Mouse (Mus musculus): ENCODE data around the gene Hsd11b1. TPM values are rescaled to one million over a fixed set of nuclear protein-coding genes. Genes with fewer than 3 reads are reported as not detected.

The Hsd11b1 gene
- polyA plus RNA-seq, 1 experiment from 2014 or later, result not detected

DNA sequence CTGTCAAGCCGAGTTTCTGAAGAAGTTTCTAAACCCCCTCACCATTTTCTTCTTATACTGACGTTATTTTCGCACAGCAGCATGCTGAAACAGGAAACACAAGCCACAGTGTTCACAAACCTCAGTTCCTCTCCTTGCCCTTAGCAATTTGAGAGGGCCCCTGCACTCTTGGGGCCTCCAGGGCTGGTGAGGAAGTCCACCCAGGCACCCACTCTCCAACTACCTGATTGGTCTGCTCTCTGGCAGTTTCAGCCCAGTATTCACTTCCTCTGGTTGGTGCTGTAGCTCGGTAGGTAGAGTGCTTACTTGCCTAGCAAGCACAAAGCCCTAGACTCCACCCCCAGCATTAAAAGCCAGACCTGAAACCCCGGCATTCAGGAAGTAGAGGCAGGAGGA is 62.5 kb downstream of the Hsd11b1 start, which contains the start of gene Traf3ip3:
Gene Traf3ip3, minus strand, starts transcription at position 321 of the 396 bp plus-strand sequence.
- DNase-seq (ENCODE audit: low spot score), result no peak
- Histone ChIP-seq H3K27me3 (ENCODE audit: low read depth, poor library complexity, severe bottlenecking) (no peaks in the 10 kb centered on the region), H3K4me1 (0 out of 2 replicates have a peak, but pooled peaks cover 6% of the 10 kb centered on the region), H3K9me3 (replicated peaks) (no peaks in the 10 kb centered on the region), H3K27ac (no peak within 1 kb of the TSS), H3K36me3 (no peaks in the 10 kb centered on the region), H3K4me3 (no peak within 1 kb of the TSS)
- WGBS, result 67% methylated on average over 5 of the region's 5 CpGs

DNA sequence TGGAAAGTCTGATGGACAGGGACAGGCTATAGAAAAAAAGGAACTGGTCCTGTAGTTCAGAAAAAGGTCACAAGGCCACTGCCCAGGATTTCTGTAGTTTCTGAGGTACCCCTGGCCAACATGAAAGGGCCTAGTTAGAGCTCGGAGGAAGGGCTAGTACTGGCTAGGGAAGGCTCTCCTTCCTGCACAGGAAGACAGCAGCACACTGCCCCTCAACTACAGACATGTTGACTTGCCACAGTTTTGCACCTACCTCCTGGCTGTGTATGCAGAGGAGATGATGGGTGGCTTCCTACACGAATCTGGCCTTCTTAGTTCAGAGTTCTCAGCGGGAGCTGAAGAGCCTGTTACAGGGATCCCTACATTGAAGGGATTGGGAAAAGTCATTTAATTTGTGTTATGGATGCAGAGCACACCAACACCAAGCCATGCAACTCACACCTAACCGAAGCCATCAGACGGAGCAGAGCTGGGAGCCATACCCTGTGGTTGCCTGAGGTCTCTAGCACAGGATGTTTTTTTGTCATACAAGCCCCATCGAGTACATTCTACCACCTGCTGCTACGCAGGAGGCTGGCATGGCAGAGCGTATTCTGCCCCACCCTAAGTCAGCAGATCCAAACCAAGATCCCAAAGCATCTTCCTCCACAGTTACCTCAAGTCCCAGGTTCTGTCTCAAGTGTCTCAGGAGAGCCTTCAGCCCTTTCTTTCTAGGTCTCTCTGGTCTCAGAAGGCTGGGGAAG is 63.1 kb downstream of the Hsd11b1 start:
- WGBS, result 88% methylated on average over 8 of the region's 8 CpGs
- no peaks in the 10 kb centered on the region for H3K9me3 ChIP-seq (replicated peaks)

DNA sequence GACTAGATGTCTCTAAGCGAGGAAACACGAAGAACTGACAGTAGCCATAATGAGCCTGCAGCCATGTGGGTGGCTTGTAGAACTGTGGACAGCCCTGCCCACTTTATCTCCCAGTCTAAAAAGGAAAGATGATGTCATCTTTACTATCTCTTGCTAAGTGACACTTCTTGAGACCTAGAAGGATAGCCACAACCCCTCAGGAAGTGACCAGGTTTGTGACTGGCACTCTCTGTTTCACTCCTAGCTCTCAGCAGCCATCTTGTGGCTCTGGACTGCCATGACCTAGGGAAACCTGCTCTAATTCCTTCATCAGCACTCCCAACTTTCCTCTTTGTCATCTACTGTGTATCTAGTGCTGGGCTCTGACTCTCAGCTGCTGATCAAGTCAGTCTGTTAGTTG is 65.6 kb downstream of the Hsd11b1 start:
- WGBS, result 92% methylated on average over 2 of the region's 2 CpGs
- no peaks in the 10 kb centered on the region for H3K9me3 ChIP-seq (replicated peaks)
- H3K36me3 ChIP-seq, result no peaks in the 10 kb centered on the region
- H3K27ac ChIP-seq, result no peak overlapping the region
- no peaks in the 10 kb centered on the region for H3K27me3 ChIP-seq (ENCODE audit: low read depth, poor library complexity, severe bottlenecking)
- no peak for DNase-seq (ENCODE audit: low spot score)
- no peak overlapping the region for H3K4me3 ChIP-seq
- H3K4me1 ChIP-seq, result 0 out of 2 replicates have a peak, but pooled peaks cover 6% of the 10 kb centered on the region

More for the DNA sequence above, 63.1 kb downstream of the Hsd11b1 start:
- H3K4me1 ChIP-seq, result 0 out of 2 replicates have a peak, but pooled peaks cover 6% of the 10 kb centered on the region
- H3K36me3 ChIP-seq, result no peaks in the 10 kb centered on the region
- no peaks in the 10 kb centered on the region for H3K27me3 ChIP-seq (ENCODE audit: low read depth, poor library complexity, severe bottlenecking)
- no peak overlapping the region for H3K4me3 ChIP-seq
- no peak for DNase-seq (ENCODE audit: low spot score)
- H3K27ac ChIP-seq, result no peak overlapping the region

DNA sequence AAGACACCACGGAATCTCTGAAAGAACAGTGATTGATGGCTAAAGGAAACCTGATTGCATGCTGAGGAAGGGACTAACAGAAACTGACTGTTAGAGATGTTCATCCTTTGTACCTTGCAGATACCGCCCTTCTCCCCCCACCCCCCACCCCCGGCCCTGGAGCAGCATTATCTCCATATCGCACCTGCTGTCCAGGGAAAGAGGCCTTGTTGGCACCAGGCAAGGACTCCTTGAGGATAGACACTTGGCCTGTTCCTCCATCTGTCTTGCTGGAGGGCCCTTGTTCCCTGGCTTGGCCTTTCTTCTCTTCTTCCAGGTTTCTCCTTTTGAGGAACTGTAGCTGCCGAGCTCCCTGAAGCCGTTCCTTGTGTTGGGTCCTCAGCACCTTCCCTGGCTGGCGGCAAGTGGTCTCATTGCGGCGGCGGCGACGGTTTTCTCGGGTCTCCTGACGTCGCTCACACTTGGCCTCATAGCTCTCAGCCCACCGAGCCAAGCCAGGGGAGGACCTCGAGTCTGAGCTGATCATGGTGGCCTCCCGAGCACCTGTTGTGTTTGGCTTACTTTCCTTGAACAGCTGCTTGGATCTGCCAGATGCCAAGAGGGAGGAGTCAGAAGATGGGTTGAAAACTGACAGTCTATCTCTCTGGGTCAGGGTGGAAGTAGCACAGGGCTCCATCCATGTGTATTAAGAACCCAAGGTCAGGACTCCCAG is 66.2 kb downstream of the Hsd11b1 start:
- Histone ChIP-seq H3K4me3 (no peak overlapping the region), H3K4me1 (0 out of 2 replicates have a peak, but pooled peaks cover 6% of the 10 kb centered on the region), H3K36me3 (no peaks in the 10 kb centered on the region), H3K27me3 (ENCODE audit: low read depth, poor library complexity, severe bottlenecking) (no peaks in the 10 kb centered on the region), H3K27ac (no peak overlapping the region), H3K9me3 (replicated peaks) (no peaks in the 10 kb centered on the region)
- DNase-seq (ENCODE audit: low spot score), result no peak
- 88% methylated on average over 18 of the region's 18 CpGs for WGBS

DNA sequence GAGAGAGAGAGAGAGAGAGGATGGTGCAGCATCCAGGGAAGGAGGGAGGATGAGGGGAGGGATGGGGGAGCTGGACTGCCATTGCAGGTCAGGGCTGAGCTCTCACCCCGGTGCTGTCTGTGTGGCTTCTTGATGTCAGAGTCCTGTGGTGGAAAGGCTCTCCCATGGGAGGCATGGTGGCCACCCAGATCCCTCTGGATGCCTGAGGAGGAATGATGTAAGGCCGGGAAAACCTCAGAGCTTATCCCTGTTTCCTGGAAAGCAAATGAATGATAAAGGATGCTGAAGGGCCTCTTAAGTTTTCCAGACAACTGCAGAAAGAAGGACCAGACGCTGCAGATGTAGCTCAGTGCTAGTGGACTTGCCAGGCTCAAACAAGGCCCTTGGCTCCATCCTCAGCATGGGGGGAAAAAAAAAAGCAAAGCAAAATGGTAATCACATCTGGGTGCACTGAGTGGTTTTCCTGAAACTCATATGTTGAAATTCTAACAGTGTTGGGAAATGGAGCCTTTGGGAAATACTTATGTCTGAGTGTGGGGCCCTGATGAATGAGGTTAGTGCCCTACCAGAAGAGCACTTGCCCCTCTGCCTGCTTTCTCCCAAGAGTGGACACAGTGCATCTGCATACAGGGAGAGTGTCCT is 68.6 kb downstream of the Hsd11b1 start:
- Histone ChIP-seq H3K4me3 (no peak overlapping the region), H3K36me3 (no peaks in the 10 kb centered on the region), H3K27me3 (ENCODE audit: low read depth, poor library complexity, severe bottlenecking) (no peaks in the 10 kb centered on the region), H3K27ac (no peak overlapping the region), H3K4me1 (peaks cover 2% of the 10 kb centered on the region), H3K9me3 (replicated peaks) (no peaks in the 10 kb centered on the region)
- DNase-seq (ENCODE audit: low spot score), result no peak
- WGBS, result 71% methylated on average over 3 of the region's 3 CpGs

DNA sequence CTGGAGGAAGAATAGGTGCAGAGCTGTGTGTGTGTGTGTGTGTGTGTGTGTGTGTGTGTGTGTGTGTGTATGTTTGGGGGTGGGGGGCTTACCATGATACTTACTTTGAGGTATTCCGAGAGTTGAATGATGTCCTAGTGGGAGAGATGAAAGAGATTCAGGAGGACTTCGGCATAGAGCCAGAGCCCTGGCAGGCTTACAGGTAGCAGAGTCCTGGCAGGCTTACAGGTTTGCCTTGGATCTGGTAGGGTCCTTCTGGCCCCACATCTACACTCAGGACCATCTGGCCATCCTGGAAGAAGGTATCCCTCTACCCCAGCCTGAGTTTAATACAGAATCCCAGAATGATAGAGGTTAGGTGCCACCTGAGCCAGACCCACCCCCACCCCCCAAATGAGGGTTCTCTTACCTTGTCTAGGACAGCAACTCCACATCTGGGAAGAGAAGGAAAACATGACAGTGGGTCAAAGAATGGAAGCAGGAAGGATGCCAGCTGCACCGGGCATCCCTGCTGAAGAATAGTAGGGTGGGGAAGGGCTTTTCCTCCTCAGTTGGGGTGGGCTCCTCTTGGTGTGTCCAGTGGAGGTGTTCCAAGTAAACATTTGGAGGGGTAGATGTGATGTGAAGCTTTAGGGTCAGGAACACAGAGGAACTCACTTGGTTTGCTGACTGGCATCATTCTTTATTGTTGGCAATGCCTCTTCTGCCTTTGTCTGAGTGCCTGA is 69.3 kb downstream of the Hsd11b1 start:
- no peak overlapping the region for H3K27ac ChIP-seq
- no peaks in the 10 kb centered on the region for H3K36me3 ChIP-seq
- no peaks in the 10 kb centered on the region for H3K9me3 ChIP-seq (replicated peaks)
- H3K27me3 ChIP-seq (ENCODE audit: low read depth, poor library complexity, severe bottlenecking), result no peaks in the 10 kb centered on the region
- 82% methylated on average over 3 of the region's 3 CpGs for WGBS
- H3K4me3 ChIP-seq, result no peak overlapping the region
- H3K4me1 ChIP-seq, result peaks cover 10% of the 10 kb centered on the region
- no peak for DNase-seq (ENCODE audit: low spot score)

DNA sequence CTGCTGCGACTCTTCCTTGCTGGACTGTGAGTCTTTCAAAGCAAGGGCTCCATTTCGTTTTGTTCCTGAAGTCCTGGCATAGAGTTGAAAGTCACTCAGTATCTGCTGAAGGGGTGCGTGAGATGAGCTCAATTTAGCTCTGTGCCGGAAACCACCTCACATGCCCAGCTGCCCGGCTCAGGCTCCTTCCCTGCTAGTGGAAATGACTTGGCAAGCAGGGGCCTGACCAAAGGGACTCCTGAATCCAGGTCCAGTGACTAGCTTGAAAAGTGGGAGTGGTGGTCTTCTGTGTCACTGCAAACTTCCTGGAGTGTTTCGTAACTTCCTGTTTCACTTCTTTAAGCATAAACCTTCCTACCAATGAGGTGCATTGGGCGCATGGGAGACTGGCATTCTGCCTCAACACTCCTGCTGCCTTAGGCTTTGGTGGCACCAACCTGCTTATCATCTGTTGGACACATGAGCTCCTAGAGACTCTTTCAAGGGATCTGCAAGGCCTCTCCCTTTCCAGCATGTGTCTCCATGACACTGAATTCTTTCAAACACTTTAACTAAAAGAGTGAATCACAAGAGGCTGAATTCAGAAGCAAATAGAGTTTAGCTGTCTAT is 72.1 kb downstream of the Hsd11b1 start:
- Histone ChIP-seq H3K4me3 (no peak overlapping the region), H3K9me3 (replicated peaks) (no peaks in the 10 kb centered on the region), H3K27me3 (ENCODE audit: low read depth, poor library complexity, severe bottlenecking) (no peaks in the 10 kb centered on the region), H3K27ac (no peak overlapping the region), H3K4me1 (peaks cover 23% of the 10 kb centered on the region), H3K36me3 (no peaks in the 10 kb centered on the region)
- 88% methylated on average over 7 of the region's 7 CpGs for WGBS
- no peak for DNase-seq (ENCODE audit: low spot score)

DNA sequence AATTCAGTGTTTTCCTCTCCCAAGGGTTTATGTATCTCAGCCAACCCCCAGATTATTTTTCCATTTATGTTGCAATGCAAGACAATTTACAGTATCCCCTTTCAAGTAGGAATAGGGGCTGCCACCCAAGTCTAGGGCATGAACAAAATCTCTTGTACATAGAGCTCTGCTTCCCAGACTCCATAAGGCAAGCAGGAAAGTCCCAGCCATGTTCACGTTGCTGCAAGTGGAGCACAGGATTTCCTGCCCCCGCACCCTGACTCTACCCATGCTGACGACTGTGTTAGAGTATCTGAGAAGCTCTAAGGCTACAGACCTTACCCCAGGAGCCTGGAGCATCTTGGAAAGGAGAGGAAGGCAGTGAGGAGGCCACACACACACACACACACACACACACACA is 74.1 kb downstream of the Hsd11b1 start:
- Histone ChIP-seq H3K36me3 (no peaks in the 10 kb centered on the region), H3K27ac (peak overlapping the region; percentile 53; the same call in 1 of the 2 replicates), H3K9me3 (replicated peaks) (no peaks in the 10 kb centered on the region), H3K27me3 (ENCODE audit: low read depth, poor library complexity, severe bottlenecking) (no peaks in the 10 kb centered on the region), H3K4me3 (no peak overlapping the region), H3K4me1 (peaks cover 23% of the 10 kb centered on the region)
- no peak for DNase-seq (ENCODE audit: low spot score)
- WGBS, result 62% methylated on average over 3 of the region's 3 CpGs

DNA sequence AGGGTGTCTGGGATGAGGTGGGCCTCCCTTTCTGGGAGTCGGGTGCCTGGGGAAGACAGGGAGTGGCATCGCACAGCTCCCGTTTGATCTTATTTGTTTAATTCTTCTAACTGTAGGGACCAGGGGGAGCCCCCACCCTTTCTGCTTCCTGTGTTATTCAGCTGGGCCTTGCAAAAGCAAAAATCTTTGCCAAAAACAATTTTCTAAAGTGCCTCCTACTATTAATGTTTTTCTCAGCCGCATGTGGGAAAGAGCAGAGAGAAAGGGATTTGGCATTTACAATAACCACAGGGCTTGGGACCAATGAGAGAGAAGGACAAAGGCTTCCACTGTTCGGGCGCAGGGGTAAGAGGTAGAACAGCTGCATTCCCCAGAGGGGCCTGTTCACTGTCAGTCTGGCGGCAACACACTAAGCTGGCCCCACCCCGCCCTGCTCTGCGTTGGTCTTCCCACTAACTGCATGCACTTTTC is 74.7 kb downstream of the Hsd11b1 start:
- 30% methylated on average over 9 of the region's 9 CpGs for WGBS
- no peaks in the 10 kb centered on the region for H3K9me3 ChIP-seq (replicated peaks)
- H3K27ac ChIP-seq, result peak overlapping the region; percentile 76
- H3K4me3 ChIP-seq, result no peak overlapping the region
- H3K27me3 ChIP-seq (ENCODE audit: low read depth, poor library complexity, severe bottlenecking), result no peaks in the 10 kb centered on the region
- H3K36me3 ChIP-seq, result no peaks in the 10 kb centered on the region
- peak; percentile 57 for DNase-seq (ENCODE audit: low spot score)
- peaks cover 23% of the 10 kb centered on the region for H3K4me1 ChIP-seq

DNA sequence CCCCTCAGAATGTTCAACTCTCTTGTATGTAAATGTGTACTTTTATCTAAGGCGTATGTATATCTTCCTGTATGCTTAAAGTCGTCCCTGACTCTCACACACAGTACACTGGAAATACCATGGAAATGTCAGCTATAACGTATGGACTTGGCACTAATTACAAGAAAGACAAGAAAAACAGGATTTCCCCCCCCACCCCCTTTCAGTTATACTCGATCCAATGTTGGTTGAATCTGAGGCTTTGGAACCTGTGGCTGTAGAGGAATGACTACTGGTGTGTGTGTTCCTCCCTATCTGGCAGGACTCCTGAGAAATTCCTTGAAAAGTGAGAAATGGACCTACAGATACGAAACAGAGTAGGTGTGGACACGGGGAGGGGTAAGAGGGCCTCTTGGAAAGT is 75.6 kb downstream of the Hsd11b1 start:
- Histone ChIP-seq H3K4me1 (peaks cover 23% of the 10 kb centered on the region), H3K27me3 (ENCODE audit: low read depth, poor library complexity, severe bottlenecking) (no peaks in the 10 kb centered on the region), H3K4me3 (no peak overlapping the region), H3K27ac (peak overlapping the region; percentile 76), H3K36me3 (no peaks in the 10 kb centered on the region), H3K9me3 (replicated peaks) (no peaks in the 10 kb centered on the region)
- no peak for DNase-seq (ENCODE audit: low spot score)
- WGBS, result 83% methylated on average over 6 of the region's 6 CpGs

DNA sequence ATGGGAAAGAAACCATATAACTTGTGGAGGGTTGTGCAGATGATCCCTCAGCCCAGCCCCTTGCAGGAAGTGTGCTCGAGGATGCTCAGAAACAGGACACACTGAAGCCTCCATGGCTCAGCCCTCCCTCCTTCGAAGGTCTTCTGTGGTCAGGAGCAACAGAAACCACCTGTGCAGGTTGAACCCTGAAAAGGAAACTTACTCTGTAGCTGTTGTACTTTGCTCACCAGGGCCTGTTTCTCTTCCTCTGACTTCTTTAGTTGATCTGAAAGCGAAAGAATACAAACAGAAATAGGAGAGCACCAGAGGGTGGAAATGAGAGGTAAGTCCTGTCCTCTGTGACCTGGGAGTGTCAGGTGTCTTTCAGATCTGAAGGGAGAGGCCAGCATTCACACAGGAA is 82.8 kb downstream of the Hsd11b1 start:
- Histone ChIP-seq H3K4me3 (no peak overlapping the region), H3K9me3 (replicated peaks) (no peaks in the 10 kb centered on the region), H3K27me3 (ENCODE audit: low read depth, poor library complexity, severe bottlenecking) (no peaks in the 10 kb centered on the region), H3K27ac (no peak overlapping the region), H3K36me3 (no peaks in the 10 kb centered on the region), H3K4me1 (no peaks in the 10 kb centered on the region)
- DNase-seq (ENCODE audit: low spot score), result no peak
- 84% methylated on average over 3 of the region's 3 CpGs for WGBS

DNA sequence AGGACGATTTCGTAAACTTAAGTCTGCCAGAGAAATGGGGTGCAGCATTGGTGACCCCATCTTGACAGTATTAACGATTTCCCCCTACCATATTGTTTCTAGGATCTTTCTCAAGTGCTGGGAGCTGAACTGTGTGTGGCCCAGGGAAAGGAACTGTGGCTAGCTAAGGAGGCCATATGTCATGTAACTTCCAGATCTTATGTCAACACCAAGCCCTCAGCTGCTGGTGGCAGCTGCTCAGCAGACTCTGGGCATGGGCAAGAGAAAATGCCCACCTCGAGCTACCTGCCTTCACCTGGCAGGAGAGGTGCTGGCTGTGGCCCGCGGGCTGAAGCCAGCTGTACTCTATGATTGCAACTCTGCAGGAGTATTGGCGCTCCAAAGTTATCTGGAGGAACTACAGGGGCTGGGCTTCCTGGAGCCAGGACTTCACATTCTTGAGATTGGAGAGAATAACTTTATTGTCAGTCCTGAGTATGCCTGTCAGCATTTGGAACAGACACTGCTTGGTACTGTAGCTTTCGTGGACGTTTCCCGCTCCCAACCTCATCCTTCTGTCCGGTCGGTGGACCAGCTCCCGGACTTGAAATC is 89.6 kb downstream of the Hsd11b1 start:
- Histone ChIP-seq H3K4me3 (peak overlapping the region; percentile 74), H3K27ac (peak overlapping the region; percentile 91), H3K9me3 (replicated peaks) (no peaks in the 10 kb centered on the region), H3K27me3 (ENCODE audit: low read depth, poor library complexity, severe bottlenecking) (no peaks in the 10 kb centered on the region), H3K4me1 (peaks cover 23% of the 10 kb centered on the region), H3K36me3 (no peaks in the 10 kb centered on the region)
- 90% methylated on average over 13 of the region's 13 CpGs for WGBS
- no peak for DNase-seq (ENCODE audit: low spot score)

All from limb, embryonic 10.5 days (tissue).